Mouse (Mus musculus) lung, postnatal 25 days (tissue): ENCODE measurements around the gene Cxcl17.
A peak's percentile ranks its signal among the peaks of the same experiment; 100 is the strongest.

Experiments
- DNase-seq: peaks from one replicate; pipeline ENCODE4 v3.0.0; 2022; ENCODE audit warnings: low spot score

Gene Cxcl17

GRCm38 (mm10) chr7:25391856-25392453 lies 20.7 kb downstream of the Cxcl17 start:
- DNase-seq: no peak

GRCm38 (mm10) chr7:25390986-25391385 lies 21.7 kb downstream of the Cxcl17 start:
- no peak for DNase-seq

GRCm38 (mm10) chr7:25390054-25390770 lies 22.5 kb downstream of the Cxcl17 start:
- DNase-seq: peak; percentile 72

GRCm38 (mm10) chr7:25388916-25389315 lies 23.8 kb downstream of the Cxcl17 start:
- no peak for DNase-seq

- no peak for DNase-seq
Observed at GRCm38 (mm10) chr7:25387811-25388440, 24.8 kb downstream of the Cxcl17 start.

- peak; percentile 90 for DNase-seq
Observed at GRCm38 (mm10) chr7:25385850-25386555, 26.7 kb downstream of the Cxcl17 start.

GRCm38 (mm10) chr7:25385259-25385658 lies 27.4 kb downstream of the Cxcl17 start:
- no peak for DNase-seq

- no peak for DNase-seq
Observed at GRCm38 (mm10) chr7:25384818-25385217, 27.9 kb downstream of the Cxcl17 start.

- DNase-seq: no peak
Observed at GRCm38 (mm10) chr7:25384318-25384717, 28.4 kb downstream of the Cxcl17 start.

- no peak for DNase-seq
Observed at GRCm38 (mm10) chr7:25383891-25384290, 28.8 kb downstream of the Cxcl17 start.

GRCm38 (mm10) chr7:25383385-25383784 lies 29.3 kb downstream of the Cxcl17 start:
- no peak for DNase-seq

GRCm38 (mm10) chr7:25382541-25382940 lies 30.1 kb downstream of the Cxcl17 start:
- DNase-seq: no peak

- DNase-seq: no peak
Observed at GRCm38 (mm10) chr7:25381284-25381680, 31.4 kb downstream of the Cxcl17 start.

GRCm38 (mm10) chr7:25380392-25381283 lies 32.0 kb downstream of the Cxcl17 start:
- no peak for DNase-seq

GRCm38 (mm10) chr7:25379551-25380351 lies 32.9 kb downstream of the Cxcl17 start:
- peak; percentile 59 for DNase-seq

- DNase-seq: no peak
Observed at GRCm38 (mm10) chr7:25378181-25379100, 34.2 kb downstream of the Cxcl17 start.

- no peak for DNase-seq
Observed at GRCm38 (mm10) chr7:25377100-25377700, 35.5 kb downstream of the Cxcl17 start.

- DNase-seq: peak; percentile 94
Observed at GRCm38 (mm10) chr7:25376556-25376955, 36.1 kb downstream of the Cxcl17 start.

GRCm38 (mm10) chr7:25372441-25372840 lies 40.2 kb downstream of the Cxcl17 start:
- peak; percentile 79 for DNase-seq
